Mouse (Mus musculus): ENCODE results near the gene Diras1. TPM values are rescaled to one million over a fixed set of nuclear protein-coding genes. Genes with fewer than 3 reads are reported as not detected.
"Not testable (repeated sequence)": the region's sequence is repeated elsewhere in the genome, so short reads cannot be mapped to it uniquely, and the experiment has no call there.

Diras1 gene
- total RNA-seq (2021), result 100 to 1,000 TPM in 1 of 2 experiments, 10 to 100 TPM in 1; 92.4 to 110 TPM
- long read RNA-seq, transcript Diras1-201 (2 exons, 2,953 nt), result major isoform, 25 of 70 reads
- long read RNA-seq, partial matches to known transcripts, result 0 of 70 reads
- long read RNA-seq, other reads (novel, unspliced or antisense), result 45 of 70 reads

GRCm38 (mm10) chr10:81025639-81026275 lies at the start of gene Diras1:
Diras1 (minus strand) TSS chr10:81025662.
- no peak for DNase-seq (ENCODE audit: low spot score in 2 of 2)

DNA sequence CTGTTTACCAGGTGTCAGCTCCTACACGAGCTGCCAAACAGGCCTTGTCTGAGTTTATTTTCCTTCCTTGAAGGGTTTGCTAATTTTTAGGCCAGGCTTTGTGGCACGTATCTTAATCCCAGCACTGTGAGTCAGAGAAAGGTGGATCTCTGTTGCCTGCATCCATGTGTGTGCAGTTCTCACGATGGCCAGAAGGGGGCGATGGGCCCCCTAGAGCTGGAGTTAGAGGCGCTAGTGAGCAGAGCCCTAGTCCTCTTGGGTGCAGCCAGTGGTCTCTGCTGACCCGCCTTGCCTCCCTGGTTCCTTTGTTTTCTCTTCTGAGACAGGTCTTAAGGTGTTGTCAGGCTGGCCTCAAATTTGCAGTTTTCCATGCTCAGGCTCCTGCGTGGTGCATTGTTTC lies 48.0 kb upstream of the Diras1 start:
- no peak for DNase-seq (ENCODE audit: low spot score in 2 of 2)

DNA sequence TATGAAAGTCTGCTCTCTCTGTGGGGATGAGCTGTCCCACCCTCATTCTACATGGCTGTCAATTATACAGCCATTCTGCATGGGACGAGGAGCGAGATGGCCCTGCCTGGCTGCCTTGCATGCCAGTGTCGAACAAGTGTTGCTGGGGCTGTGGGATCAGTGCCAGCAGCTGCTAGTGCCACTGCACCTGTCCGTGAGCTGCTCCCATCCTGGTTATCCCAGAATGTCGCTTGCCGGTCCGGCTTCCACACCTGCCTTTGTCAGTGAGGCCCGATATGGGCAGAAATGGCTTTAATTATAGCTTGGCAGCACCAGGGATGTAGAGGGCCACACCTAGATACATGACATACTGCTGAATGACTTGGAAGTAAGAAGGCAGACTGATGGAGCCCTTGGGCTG lies 46.8 kb upstream of the Diras1 start:
- DNase-seq (ENCODE audit: low spot score in 2 of 2), result no peak

DNA sequence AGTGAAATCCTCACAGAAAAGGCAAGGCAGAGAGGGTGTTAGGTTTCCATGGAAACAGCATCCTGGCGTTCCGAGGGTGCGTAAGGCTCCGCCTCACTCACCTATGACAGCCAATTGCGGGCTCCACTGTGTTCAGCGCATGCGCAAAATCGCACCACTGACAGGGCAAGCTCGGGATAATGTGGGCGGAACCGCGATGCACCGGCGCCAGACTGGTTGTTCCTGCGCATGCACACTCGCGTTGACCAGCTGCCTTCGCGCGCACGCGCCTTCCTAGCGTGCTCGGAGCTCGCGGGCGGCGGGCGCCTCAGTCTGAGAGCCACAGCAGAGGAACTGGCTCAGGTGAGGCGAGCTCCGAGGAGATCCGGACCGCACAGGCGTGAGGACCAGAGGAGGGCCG lies 44.4 kb upstream of the Diras1 start, which contains the start of gene Thop1:
Gene Thop1, plus strand, starts transcription at position 200 of the 400 bp plus-strand sequence.
- peak; percentile 95 to 96 for DNase-seq (ENCODE audit: low spot score in 2 of 2)

DNA sequence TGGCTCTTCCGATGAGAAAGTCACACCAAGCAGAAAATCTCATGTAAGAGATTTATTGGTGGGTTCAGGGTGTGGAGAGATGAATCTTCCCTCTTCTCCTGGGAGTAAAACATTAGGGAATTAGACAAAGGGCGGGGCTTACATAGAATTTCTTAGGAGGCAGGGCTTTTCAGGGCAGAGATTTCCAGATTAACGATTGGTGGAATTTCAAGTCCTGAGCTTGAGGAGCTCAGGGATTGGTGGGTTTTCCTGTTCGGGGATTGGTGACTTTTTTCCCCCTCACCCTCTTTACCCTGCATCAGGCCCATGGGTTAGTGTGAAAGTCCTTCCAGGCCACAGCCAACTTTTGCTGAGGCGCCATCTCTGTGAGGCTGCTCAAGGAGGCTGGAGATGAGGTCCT lies 43.2 kb upstream of the Diras1 start:
- no peak for DNase-seq (ENCODE audit: low spot score in 2 of 2)

DNA sequence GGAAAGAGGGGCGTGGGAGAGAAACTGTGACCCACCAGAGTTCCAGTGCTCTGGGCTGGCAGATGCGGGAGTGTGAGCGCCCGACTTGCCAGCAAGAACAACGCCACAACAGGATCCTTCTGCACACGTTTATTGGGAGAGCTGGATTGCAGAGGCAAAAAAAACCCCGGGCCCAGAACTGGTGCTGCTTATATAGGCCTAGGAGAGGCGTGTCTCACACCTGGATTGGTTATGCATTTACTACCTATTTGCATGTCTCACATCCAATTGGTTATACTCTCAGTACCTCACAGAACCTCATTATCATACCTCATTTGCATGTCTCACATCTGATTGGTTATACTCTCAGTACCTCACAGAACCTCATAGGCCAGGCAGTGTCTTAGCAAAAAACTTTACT lies 39.1 kb upstream of the Diras1 start:
- DNase-seq (ENCODE audit: low spot score in 2 of 2), result not testable (repeated sequence)

DNA sequence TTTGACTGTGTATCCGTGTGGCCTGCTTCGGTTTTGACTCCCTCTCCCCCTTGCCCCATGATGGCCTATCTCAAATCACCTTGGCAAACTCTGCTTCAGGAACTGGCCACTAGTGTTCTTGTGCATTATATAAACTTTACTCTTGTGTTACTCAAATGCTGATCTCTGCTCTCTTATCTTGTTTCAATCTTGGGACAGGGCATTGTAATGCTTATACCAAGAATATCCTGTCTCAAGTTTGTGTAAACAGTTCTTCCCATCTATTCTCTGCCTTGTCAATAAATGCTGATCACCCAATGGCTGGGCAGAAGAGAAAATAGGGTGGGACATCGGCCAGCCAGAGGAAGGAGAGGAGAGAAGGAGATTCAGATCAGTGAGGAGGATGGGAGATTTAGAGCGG lies 37.2 kb upstream of the Diras1 start:
- DNase-seq (ENCODE audit: low spot score in 2 of 2), result no peak

GRCm38 (mm10) chr10:81059603-81060543 lies 34.4 kb upstream of the Diras1 start, which contains the start of gene Sgta:
Sgta (minus strand) TSS chr10:81060181.
- peak; percentile 99 for DNase-seq (ENCODE audit: low spot score in 2 of 2)

- DNase-seq (ENCODE audit: low spot score in 2 of 2), result no peak
Observed at GRCm38 (mm10) chr10:81058896-81059295, 33.4 kb upstream of the Diras1 start.

GRCm38 (mm10) chr10:81057406-81058130 lies 32.1 kb upstream of the Diras1 start:
- DNase-seq (ENCODE audit: low spot score in 2 of 2), result no peak

- DNase-seq (ENCODE audit: low spot score in 2 of 2), result not testable (repeated sequence)
Observed at GRCm38 (mm10) chr10:81055802-81056340, 30.4 kb upstream of the Diras1 start.

GRCm38 (mm10) chr10:81055169-81055568 lies 29.7 kb upstream of the Diras1 start:
- DNase-seq (ENCODE audit: low spot score in 2 of 2), result no peak

DNA sequence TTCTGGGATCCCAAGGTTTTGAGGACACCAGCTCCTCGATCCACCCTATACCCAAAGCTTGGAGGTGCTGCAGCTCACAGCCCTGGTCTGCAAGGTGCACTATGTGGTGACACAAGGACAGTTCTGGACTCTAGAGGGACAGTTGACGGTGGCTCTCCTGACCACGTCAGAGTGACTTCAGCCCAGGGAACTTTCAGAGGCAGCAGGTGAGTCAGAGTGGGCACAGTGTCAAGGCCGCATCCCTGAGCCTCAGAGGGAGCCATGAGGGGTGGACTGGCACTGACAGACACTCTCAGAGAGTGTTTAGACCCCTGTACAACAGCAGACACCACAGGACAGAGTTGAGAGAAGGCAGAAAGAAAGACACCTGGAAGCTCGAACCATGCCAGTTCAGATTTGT lies 27.1 kb upstream of the Diras1 start:
- DNase-seq (ENCODE audit: low spot score in 2 of 2), result no peak

GRCm38 (mm10) chr10:81051133-81051532 lies 25.7 kb upstream of the Diras1 start:
- DNase-seq (ENCODE audit: low spot score in 2 of 2), result no peak

- no peak for DNase-seq (ENCODE audit: low spot score in 2 of 2)
Observed at GRCm38 (mm10) chr10:81050645-81051044, 25.2 kb upstream of the Diras1 start.

DNA sequence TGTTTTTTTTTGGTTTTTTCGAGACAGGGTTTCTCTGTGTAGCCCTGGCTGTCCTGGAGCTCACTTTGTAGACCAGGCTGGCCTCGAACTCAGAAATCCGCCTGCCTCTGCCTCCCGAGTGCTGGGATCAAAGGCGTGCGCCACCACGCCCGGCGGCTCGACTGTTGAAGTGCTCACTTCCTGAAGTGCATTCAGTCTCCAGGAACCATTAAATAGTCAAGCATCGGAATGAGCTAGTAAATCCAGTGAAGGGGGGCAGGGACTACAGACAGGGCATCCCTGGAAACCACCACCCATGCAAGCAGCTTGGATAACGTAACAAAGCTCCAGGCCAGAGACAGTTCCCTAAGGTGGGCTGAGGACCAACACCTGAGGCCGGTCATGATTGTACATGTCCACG lies 19.8 kb upstream of the Diras1 start:
- DNase-seq (ENCODE audit: low spot score in 2 of 2), result not testable (repeated sequence)

- DNase-seq (ENCODE audit: low spot score in 2 of 2), result peak; percentile 76 to 81
Observed at GRCm38 (mm10) chr10:81041458-81042175, 16.2 kb upstream of the Diras1 start.

GRCm38 (mm10) chr10:81036988-81037580 lies 11.6 kb upstream of the Diras1 start, which contains the start of gene Slc39a3:
Slc39a3 (minus strand) TSS chr10:81037426.
- DNase-seq (ENCODE audit: low spot score in 2 of 2), result peak; percentile 100

DNA sequence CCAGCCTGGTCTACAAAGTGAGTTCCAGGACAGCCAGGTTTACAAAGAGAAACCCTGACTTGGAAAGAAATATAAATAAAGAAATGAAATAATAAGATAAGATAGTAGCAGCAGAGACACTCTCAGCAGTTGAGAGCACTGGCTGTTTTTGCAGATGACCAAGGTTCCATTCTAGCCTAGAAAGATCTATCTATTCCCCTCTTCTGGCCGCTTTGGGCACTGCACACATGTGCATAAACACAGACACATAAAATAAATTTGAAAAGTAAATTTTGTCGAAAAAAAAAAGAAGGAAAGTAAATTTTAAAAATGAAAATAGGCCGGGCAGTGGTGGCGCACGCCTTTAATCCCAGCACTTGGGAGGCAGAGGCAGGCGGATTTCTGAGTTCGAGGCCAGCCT lies 10.8 kb upstream of the Diras1 start:
- no peak for DNase-seq (ENCODE audit: low spot score in 2 of 2)

DNA sequence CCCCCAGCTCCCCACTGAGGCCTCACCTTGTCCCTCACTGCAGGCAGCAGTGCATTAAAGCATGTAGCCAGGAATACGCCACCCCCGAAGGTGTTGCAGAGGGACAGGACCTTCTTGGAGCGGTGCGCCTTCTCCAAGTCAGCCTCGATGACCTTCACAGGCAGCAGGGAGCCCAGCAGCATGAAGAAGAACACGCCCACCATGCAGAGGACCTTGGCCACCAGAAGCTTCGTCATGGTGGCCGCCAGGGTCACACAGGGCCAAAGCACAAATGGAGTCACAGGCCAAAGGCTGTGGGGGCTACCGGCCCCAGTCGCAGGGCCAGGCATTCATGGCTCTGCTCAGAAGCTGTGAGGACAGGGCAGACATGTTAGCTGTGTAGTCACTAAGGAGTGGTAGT lies 8.1 kb upstream of the Diras1 start:
- no peak for DNase-seq (ENCODE audit: low spot score in 2 of 2)
